Mouse (Mus musculus): ENCODE data around the gene Tk2.

- no peak for TF ChIP-seq CTCF (IDR thresholded peaks at IDR 0.05; ENCODE audit: extremely low read depth, insufficient read length, insufficient replicate concordance, low read depth, low read length)
- no peak for TF ChIP-seq POLR2A (IDR thresholded peaks at IDR 0.05; ENCODE audit: low read depth, low read length)
Measured at GRCm38 (mm10) chr8:104184905-104185304, 63.5 kb downstream of the Tk2 start.
